Mouse (Mus musculus): Measurements from ENCODE around the gene Ptprd. TPM values are rescaled to one million over a fixed set of nuclear protein-coding genes. Genes with fewer than 3 reads are reported as not detected.

The Ptprd gene
- polyA plus RNA-seq, 1 experiment from 2014 or later = 6.3 TPM

DNA sequence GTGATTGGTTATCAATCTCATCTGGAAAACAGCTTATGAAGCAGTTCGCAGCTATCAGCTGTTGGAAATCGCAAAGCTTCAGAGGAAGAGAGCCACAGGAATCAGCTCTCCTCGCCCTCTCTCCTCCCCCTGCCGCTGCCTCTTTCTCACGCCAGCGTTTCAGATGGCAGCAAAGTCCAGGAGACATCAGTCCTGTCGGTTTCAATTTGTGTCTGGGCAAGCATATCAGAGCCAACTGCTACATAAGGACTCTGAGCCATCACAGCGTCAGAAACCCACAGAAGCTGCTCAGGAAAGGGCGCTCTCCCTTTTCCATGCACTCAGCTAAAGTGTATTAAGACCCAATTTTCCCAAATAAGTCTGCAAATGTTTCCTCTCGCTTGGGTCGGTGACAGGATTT is 1884.4 kb downstream of the Ptprd start:
- no peak overlapping the region for H3K27ac ChIP-seq (ENCODE audit: low read length)

DNA sequence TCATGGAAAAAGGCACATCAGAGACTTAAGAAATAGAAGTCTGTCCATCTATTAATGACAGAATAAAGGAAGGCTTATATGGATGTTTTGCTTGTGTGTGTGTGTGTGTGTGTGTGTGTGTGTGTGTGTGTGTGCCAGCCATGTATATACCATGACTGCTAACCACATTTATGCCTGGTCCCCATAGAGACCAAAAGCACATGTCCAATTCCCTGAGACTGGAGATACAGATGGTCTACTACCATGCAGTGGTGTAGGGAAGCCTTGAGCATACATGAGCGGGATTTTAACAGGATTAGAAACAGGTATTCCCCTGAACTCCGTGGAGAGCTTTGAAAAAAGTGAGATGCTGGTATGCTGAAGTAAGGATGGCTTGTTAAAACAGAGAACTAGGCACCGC is 1886.1 kb downstream of the Ptprd start:
- Histone ChIP-seq H3K4me3 (ENCODE audit: low read depth, low read length) (no peak overlapping the region), H3K27me3 (ENCODE audit: control insufficient read depth, insufficient read depth, low read depth, low read length) (no peaks in the 10 kb centered on the region), H3K9ac (ENCODE audit: low read depth, low read length) (no peak overlapping the region), H3K4me2 (ENCODE audit: low read depth, low read length) (no peak overlapping the region), H3K4me1 (ENCODE audit: control insufficient read depth, low read depth, low read length) (no peaks in the 10 kb centered on the region), H3K36me3 (ENCODE audit: control insufficient read depth, insufficient read depth) (no peaks in the 10 kb centered on the region), H3K9me3 (replicated peaks; ENCODE audit: control insufficient read depth, low read length) (no peaks in the 10 kb centered on the region), H3K27ac (ENCODE audit: low read length) (no peak overlapping the region)
- ATAC-seq (ENCODE audit: low read depth) = no peak
- 62% methylated on average over 3 of the region's 3 CpGs for WGBS (ENCODE audit: insufficient replicate concordance)

More for the DNA sequence above, 1884.4 kb downstream of the Ptprd start:
- Histone ChIP-seq H3K4me3 (ENCODE audit: low read depth, low read length) (no peak overlapping the region), H3K9ac (ENCODE audit: low read depth, low read length) (no peak overlapping the region), H3K9me3 (replicated peaks; ENCODE audit: control insufficient read depth, low read length) (no peaks in the 10 kb centered on the region), H3K36me3 (ENCODE audit: control insufficient read depth, insufficient read depth) (no peaks in the 10 kb centered on the region), H3K4me1 (ENCODE audit: control insufficient read depth, low read depth, low read length) (no peaks in the 10 kb centered on the region), H3K27me3 (ENCODE audit: control insufficient read depth, insufficient read depth, low read depth, low read length) (no peaks in the 10 kb centered on the region), H3K4me2 (ENCODE audit: low read depth, low read length) (peak overlapping the region; percentile 14; the same call in 1 of the 2 replicates)
- 27% methylated on average over 11 of the region's 11 CpGs for WGBS (ENCODE audit: insufficient replicate concordance)
- no peak for ATAC-seq (ENCODE audit: low read depth)

DNA sequence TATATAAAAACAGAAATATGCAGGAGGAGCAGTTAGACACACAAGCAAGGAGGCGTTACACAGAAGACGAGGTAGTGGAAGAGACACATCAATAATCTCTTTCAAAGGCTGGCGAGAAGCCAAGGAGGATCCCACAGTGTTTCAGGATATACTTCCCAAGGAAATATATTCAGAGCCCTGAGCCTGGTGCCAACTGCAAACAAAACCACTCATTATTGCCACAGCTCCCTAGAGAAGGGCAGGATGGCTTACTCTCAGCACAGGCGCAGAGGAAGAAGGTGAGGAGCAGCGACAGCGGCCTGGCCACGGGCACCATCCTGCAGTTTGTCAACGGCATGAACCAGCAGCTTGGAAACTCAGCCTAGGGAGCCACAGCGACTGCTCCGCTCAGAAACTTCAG is 1886.8 kb downstream of the Ptprd start:
- Histone ChIP-seq H3K27me3 (ENCODE audit: control insufficient read depth, insufficient read depth, low read depth, low read length) (no peaks in the 10 kb centered on the region), H3K4me3 (ENCODE audit: low read depth, low read length) (no peak overlapping the region), H3K4me2 (ENCODE audit: low read depth, low read length) (no peak overlapping the region), H3K4me1 (ENCODE audit: control insufficient read depth, low read depth, low read length) (no peaks in the 10 kb centered on the region), H3K27ac (ENCODE audit: low read length) (no peak overlapping the region), H3K9me3 (replicated peaks; ENCODE audit: control insufficient read depth, low read length) (no peaks in the 10 kb centered on the region), H3K9ac (ENCODE audit: low read depth, low read length) (no peak overlapping the region), H3K36me3 (ENCODE audit: control insufficient read depth, insufficient read depth) (no peaks in the 10 kb centered on the region)
- ATAC-seq (ENCODE audit: low read depth) = no peak
- WGBS (ENCODE audit: insufficient replicate concordance) = 65% methylated on average over 10 of the region's 10 CpGs

DNA sequence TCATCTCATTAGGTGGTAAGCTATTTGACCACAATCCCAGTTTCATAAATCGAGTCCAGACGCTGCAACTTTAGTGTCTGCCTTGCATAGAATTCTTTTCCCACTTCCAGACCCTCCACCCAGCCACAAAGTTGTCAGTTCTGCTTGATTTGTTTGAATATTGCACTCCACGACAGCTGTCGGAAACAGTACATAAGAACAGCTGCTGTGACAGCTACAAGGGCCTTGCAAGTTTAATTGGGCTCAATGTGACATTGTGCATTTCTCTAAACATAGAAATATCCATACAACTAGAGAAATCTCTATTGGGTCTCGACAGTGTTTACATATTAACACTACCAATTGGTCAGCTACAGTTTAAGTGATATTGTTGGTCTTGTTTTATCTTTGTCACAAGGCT is 1887.3 kb downstream of the Ptprd start:
- H3K27ac ChIP-seq (ENCODE audit: low read length) = no peak overlapping the region
- no peaks in the 10 kb centered on the region for H3K9me3 ChIP-seq (replicated peaks; ENCODE audit: control insufficient read depth, low read length)
- H3K9ac ChIP-seq (ENCODE audit: low read depth, low read length) = no peak overlapping the region
- no peaks in the 10 kb centered on the region for H3K4me1 ChIP-seq (ENCODE audit: control insufficient read depth, low read depth, low read length)
- H3K27me3 ChIP-seq (ENCODE audit: control insufficient read depth, insufficient read depth, low read depth, low read length) = no peaks in the 10 kb centered on the region
- 58% methylated on average over 5 of the region's 5 CpGs for WGBS (ENCODE audit: insufficient replicate concordance)
- no peak overlapping the region for H3K4me2 ChIP-seq (ENCODE audit: low read depth, low read length)
- H3K4me3 ChIP-seq (ENCODE audit: low read depth, low read length) = no peak overlapping the region
- no peak for ATAC-seq (ENCODE audit: low read depth)
- no peaks in the 10 kb centered on the region for H3K36me3 ChIP-seq (ENCODE audit: control insufficient read depth, insufficient read depth)

DNA sequence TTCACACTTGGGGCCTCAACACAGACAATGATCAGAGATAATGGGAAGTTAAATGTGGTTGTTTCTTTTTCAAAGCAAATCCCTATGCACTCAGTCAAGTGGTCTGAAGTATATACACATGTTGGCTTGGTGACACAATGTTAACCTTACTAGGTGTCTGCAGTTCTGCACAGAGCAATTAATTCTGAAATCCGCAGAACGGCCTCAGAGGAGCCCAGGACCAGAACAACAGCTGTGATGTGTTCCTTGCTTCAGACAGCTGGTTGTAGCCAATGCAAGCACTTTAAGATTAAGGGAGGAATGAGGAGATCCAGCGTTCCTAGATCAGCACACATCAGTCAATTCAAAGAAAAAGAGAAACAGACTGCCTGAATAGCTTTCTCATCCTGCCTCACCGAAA is 1891.9 kb downstream of the Ptprd start:
- 67% methylated on average over 4 of the region's 4 CpGs for WGBS (ENCODE audit: insufficient replicate concordance)
- no peak for ATAC-seq (ENCODE audit: low read depth)
- H3K9ac ChIP-seq (ENCODE audit: low read depth, low read length) = no peak overlapping the region
- no peaks in the 10 kb centered on the region for H3K27me3 ChIP-seq (ENCODE audit: control insufficient read depth, insufficient read depth, low read depth, low read length)
- H3K36me3 ChIP-seq (ENCODE audit: control insufficient read depth, insufficient read depth) = no peaks in the 10 kb centered on the region
- no peaks in the 10 kb centered on the region for H3K9me3 ChIP-seq (replicated peaks; ENCODE audit: control insufficient read depth, low read length)
- H3K4me2 ChIP-seq (ENCODE audit: low read depth, low read length) = no peak overlapping the region
- no peak overlapping the region for H3K27ac ChIP-seq (ENCODE audit: low read length)
- H3K4me3 ChIP-seq (ENCODE audit: low read depth, low read length) = no peak overlapping the region
- H3K4me1 ChIP-seq (ENCODE audit: control insufficient read depth, low read depth, low read length) = no peaks in the 10 kb centered on the region

DNA sequence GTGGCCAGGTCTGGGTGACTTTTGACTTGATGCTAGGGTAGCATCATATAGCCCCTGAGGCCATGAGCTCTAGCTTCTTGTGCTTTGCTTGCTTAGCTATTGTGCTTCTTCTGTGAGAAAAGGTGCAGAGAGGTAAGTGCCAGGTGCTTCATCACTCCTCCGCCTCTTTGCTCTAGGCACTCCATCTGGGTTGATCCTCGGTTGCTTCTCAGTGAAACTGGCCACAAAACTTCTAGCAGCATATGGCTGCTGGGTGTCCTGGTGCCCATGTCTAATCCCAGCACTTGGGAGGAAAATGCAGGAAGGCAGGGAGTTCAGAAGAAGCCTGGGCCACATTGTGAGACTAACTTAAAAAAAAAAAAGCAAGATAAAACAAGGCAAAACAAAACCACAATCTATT is 1895.8 kb downstream of the Ptprd start:
- no peak overlapping the region for H3K27ac ChIP-seq (ENCODE audit: low read length)
- H3K9ac ChIP-seq (ENCODE audit: low read depth, low read length) = no peak overlapping the region
- no peak overlapping the region for H3K4me3 ChIP-seq (ENCODE audit: low read depth, low read length)
- H3K4me2 ChIP-seq (ENCODE audit: low read depth, low read length) = no peak overlapping the region
- no peak for ATAC-seq (ENCODE audit: low read depth)
- no peaks in the 10 kb centered on the region for H3K4me1 ChIP-seq (ENCODE audit: control insufficient read depth, low read depth, low read length)
- H3K27me3 ChIP-seq (ENCODE audit: control insufficient read depth, insufficient read depth, low read depth, low read length) = no peaks in the 10 kb centered on the region
- H3K9me3 ChIP-seq (replicated peaks; ENCODE audit: control insufficient read depth, low read length) = no peaks in the 10 kb centered on the region
- 53% methylated on average over 2 of the region's 2 CpGs for WGBS (ENCODE audit: insufficient replicate concordance)
- H3K36me3 ChIP-seq (ENCODE audit: control insufficient read depth, insufficient read depth) = no peaks in the 10 kb centered on the region

DNA sequence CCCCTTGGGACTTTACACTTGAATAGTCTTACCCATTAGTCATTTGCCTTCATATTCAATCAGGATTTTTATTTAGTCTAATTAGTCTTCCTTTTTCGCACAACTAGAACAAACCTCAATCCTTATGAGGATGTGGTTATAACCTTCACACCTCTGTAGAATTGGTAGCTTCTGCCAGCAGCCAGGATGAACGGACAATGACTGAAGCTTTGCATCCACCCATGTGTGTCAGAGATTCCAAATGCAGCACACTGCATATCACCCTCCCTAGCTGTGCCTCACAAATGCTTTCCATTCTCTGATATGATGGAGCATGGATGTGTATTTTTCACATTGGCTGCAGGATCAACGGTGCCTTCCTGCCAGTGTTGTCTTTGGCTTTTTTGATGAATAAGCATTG is 1898.0 kb downstream of the Ptprd start:
- Histone ChIP-seq H3K4me1 (ENCODE audit: control insufficient read depth, low read depth, low read length) (no peaks in the 10 kb centered on the region), H3K27ac (ENCODE audit: low read length) (no peak overlapping the region), H3K4me2 (ENCODE audit: low read depth, low read length) (no peak overlapping the region), H3K36me3 (ENCODE audit: control insufficient read depth, insufficient read depth) (no peaks in the 10 kb centered on the region), H3K9ac (ENCODE audit: low read depth, low read length) (no peak overlapping the region), H3K4me3 (ENCODE audit: low read depth, low read length) (no peak overlapping the region), H3K27me3 (ENCODE audit: control insufficient read depth, insufficient read depth, low read depth, low read length) (no peaks in the 10 kb centered on the region), H3K9me3 (replicated peaks; ENCODE audit: control insufficient read depth, low read length) (no peaks in the 10 kb centered on the region)
- 64% methylated on average over 3 of the region's 3 CpGs for WGBS (ENCODE audit: insufficient replicate concordance)
- ATAC-seq (ENCODE audit: low read depth) = no peak

DNA sequence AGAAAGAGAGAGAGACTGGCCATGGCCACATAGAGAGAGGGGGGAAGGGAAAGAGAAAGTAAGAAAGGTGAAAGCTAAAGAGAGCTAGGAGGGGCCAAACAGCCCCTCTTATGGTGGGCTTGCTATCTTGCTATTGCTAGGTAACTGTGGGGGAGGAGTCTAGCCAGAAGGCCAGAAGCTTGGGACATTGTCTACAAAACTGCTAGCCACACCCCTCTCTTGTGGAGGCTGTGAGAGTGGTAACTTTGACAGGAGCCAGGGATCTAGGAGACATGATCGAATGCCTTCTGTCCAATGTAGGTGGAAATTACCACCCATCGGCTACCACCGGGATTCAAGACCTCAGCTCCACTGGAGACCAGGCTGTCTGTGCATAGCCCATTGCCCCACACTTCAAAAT is 1899.2 kb downstream of the Ptprd start:
- Histone ChIP-seq H3K4me2 (ENCODE audit: low read depth, low read length) (no peak overlapping the region), H3K4me1 (ENCODE audit: control insufficient read depth, low read depth, low read length) (no peaks in the 10 kb centered on the region)
- WGBS (ENCODE audit: insufficient replicate concordance) = 78% methylated on average over 3 of the region's 3 CpGs

DNA sequence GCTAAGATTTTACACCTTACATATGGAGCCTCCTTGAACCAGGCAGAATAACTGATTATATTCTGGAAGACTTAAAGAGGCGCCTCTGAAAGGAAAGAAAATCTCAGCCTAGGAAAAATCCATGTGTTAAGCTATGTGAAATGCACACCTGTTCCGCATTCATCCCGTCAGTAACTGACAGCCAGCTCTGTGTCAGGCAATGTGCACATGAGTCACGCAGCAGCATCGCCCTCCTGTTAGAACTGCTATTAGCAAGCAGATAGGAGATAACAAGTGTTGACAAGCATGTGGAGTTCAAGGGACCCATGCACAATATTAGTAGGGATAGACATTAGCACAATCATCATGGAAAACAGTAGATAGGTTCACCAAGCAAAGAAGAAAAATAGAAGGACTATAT is 1905.8 kb downstream of the Ptprd start:
- no peak overlapping the region for H3K4me3 ChIP-seq (ENCODE audit: low read depth, low read length)
- H3K27ac ChIP-seq (ENCODE audit: low read length) = no peak overlapping the region
- ATAC-seq (ENCODE audit: low read depth) = no peak
- H3K9me3 ChIP-seq (replicated peaks; ENCODE audit: control insufficient read depth, low read length) = no peaks in the 10 kb centered on the region
- no peaks in the 10 kb centered on the region for H3K4me1 ChIP-seq (ENCODE audit: control insufficient read depth, low read depth, low read length)
- H3K27me3 ChIP-seq (ENCODE audit: control insufficient read depth, insufficient read depth, low read depth, low read length) = no peaks in the 10 kb centered on the region
- H3K9ac ChIP-seq (ENCODE audit: low read depth, low read length) = no peak overlapping the region
- no peak overlapping the region for H3K4me2 ChIP-seq (ENCODE audit: low read depth, low read length)
- WGBS (ENCODE audit: insufficient replicate concordance) = 77% methylated on average over 5 of the region's 5 CpGs
- no peaks in the 10 kb centered on the region for H3K36me3 ChIP-seq (ENCODE audit: control insufficient read depth, insufficient read depth)

More for the DNA sequence above, 1899.2 kb downstream of the Ptprd start:
- Histone ChIP-seq H3K27me3 (ENCODE audit: control insufficient read depth, insufficient read depth, low read depth, low read length) (no peaks in the 10 kb centered on the region), H3K9me3 (replicated peaks; ENCODE audit: control insufficient read depth, low read length) (no peaks in the 10 kb centered on the region), H3K27ac (ENCODE audit: low read length) (no peak overlapping the region), H3K36me3 (ENCODE audit: control insufficient read depth, insufficient read depth) (no peaks in the 10 kb centered on the region), H3K4me3 (ENCODE audit: low read depth, low read length) (no peak overlapping the region), H3K9ac (ENCODE audit: low read depth, low read length) (no peak overlapping the region)
- ATAC-seq (ENCODE audit: low read depth) = no peak

DNA sequence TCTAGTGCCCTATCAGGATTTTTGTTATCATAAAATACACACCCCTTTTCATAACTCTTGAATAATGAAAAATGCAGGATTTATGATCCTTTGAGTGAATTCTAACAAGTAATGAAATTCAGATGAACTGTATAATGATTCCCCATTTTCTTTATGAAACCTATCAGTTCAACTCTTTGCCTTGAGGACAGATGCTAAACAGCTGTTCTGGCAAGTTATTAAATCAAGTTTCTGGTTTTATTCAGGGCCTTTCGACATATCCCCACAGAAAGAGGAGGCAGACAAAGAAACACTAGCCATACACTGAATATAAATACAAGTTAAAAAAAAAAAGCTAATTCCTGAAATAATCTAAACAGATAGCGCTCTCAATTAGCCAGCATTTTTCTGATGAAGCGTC is 1914.4 kb downstream of the Ptprd start:
- Histone ChIP-seq H3K4me3 (ENCODE audit: low read depth, low read length) (no peak overlapping the region), H3K4me1 (ENCODE audit: control insufficient read depth, low read depth, low read length) (no peaks in the 10 kb centered on the region), H3K9me3 (replicated peaks; ENCODE audit: control insufficient read depth, low read length) (no peaks in the 10 kb centered on the region), H3K4me2 (ENCODE audit: low read depth, low read length) (no peak overlapping the region), H3K27ac (ENCODE audit: low read length) (no peak overlapping the region), H3K9ac (ENCODE audit: low read depth, low read length) (no peak overlapping the region), H3K36me3 (ENCODE audit: control insufficient read depth, insufficient read depth) (no peaks in the 10 kb centered on the region), H3K27me3 (ENCODE audit: control insufficient read depth, insufficient read depth, low read depth, low read length) (no peaks in the 10 kb centered on the region)
- ATAC-seq (ENCODE audit: low read depth) = no peak
- whole genome bisulfite sequencing (ENCODE audit: insufficient replicate concordance) = 65% methylated on average over 3 of the region's 3 CpGs

All from liver, embryonic 16.5 days (tissue).